Mouse (Mus musculus) CH12.LX (cell line): Measurements from ENCODE around the gene Cacna1i. TPM values are rescaled to one million over a fixed set of nuclear protein-coding genes. Genes with fewer than 3 reads are reported as not detected.

Source experiments
- DNase-seq: peaks from one replicate; pipeline ENCODE4 v3.0.0-alpha.2; 2013; ENCODE audit errors: extremely low read depth
- H3K27ac ChIP-seq: 2 replicates; pipeline ENCODE4 v1.5.1; 2012; ENCODE audit warnings: low read depth, mild to moderate bottlenecking, control low read depth, moderate library complexity; ENCODE audit not compliant: insufficient read depth
- H3K27me3 ChIP-seq: replicated peaks from 2 replicates; pipeline ENCODE3; 2012; ENCODE audit warnings: inconsistent platforms
- H3K36me3 ChIP-seq, 2 experiments: replicated peaks in 1 of 2; 2 replicates each; pipeline versions ENCODE3 to v1.6.1; 2012; ENCODE audit warnings: inconsistent platforms in 1 of 2, low read length in 1 of 2, mild to moderate bottlenecking in 1 of 2, mixed read lengths in 1 of 2, moderate library complexity in 1 of 2; ENCODE audit not compliant: control insufficient read depth in 1 of 2, insufficient read depth in 1 of 2
- H3K4me1 ChIP-seq, 2 experiments: 2 replicates each; pipeline ENCODE4 v1.6.1; 2012; ENCODE audit warnings: inconsistent platforms in 1 of 2, moderate library complexity in 1 of 2; ENCODE audit not compliant: insufficient read depth in 2 of 2, control insufficient read depth in 1 of 2
- H3K4me2 ChIP-seq: 2 replicates; pipeline ENCODE4 v1.6.1; 2012; ENCODE audit warnings: low read depth, mild to moderate bottlenecking, control low read depth; ENCODE audit not compliant: poor library complexity, insufficient read depth, severe bottlenecking
- H3K4me3 ChIP-seq, 3 experiments: fragments of 150-350 bp in 1 of 3; sonication (generic) in 1 of 3; replicated peaks in 1 of 3; 2 replicates each; pipeline versions ENCODE3 to v1.5.1; 2011 to 2012; ENCODE audit warnings: low read depth in 2 of 3, low read length in 2 of 3, mild to moderate bottlenecking in 2 of 3, moderate library complexity in 2 of 3, control low read depth in 1 of 3, improper control_type of control experiment in 1 of 3, inconsistent platforms in 1 of 3, mixed read lengths in 1 of 3; ENCODE audit not compliant: poor library complexity in 1 of 3
- H3K79me2 ChIP-seq: replicated peaks from 2 replicates; pipeline ENCODE4 v1.6.1; 2012; ENCODE audit warnings: mild to moderate bottlenecking, moderate library complexity; ENCODE audit not compliant: control insufficient read depth, poor library complexity, insufficient read depth, severe bottlenecking; ENCODE audit errors: extremely low read depth
- H3K9ac ChIP-seq: 2 replicates; pipeline ENCODE4 v1.6.1; 2012; ENCODE audit warnings: low read depth, mild to moderate bottlenecking, control low read depth, moderate library complexity; ENCODE audit not compliant: insufficient read depth
- H3K9me3 ChIP-seq: replicated peaks from 2 replicates; pipeline ENCODE3; 2012; ENCODE audit warnings: low read length, inconsistent platforms, mixed read lengths
- BHLHE40 ChIP-seq: IDR thresholded peaks from 2 replicates; pipeline ENCODE4 v1.6.1; 2011; ENCODE audit warnings: mild to moderate bottlenecking, low read depth, low read length, improper control_type of control experiment
- CHD1 ChIP-seq: IDR thresholded peaks from 2 replicates; pipeline ENCODE4 v1.6.1; 2012; ENCODE audit warnings: low read depth, low read length, improper control_type of control experiment, inconsistent platforms
- CHD2 ChIP-seq: IDR thresholded peaks from 2 replicates; pipeline ENCODE4 v1.6.1; 2011; ENCODE audit warnings: low read length, improper control_type of control experiment
- GABPA ChIP-seq: IDR thresholded peaks from 2 replicates; pipeline ENCODE4 v1.6.1; 2012; ENCODE audit warnings: low read depth, low read length, improper control_type of control experiment, inconsistent platforms; ENCODE audit not compliant: insufficient replicate concordance
- KAT2A ChIP-seq: IDR thresholded peaks from 2 replicates; pipeline ENCODE4 v1.6.1; 2012; ENCODE audit warnings: low read length, improper control_type of control experiment, inconsistent platforms; ENCODE audit not compliant: insufficient replicate concordance
- MAZ ChIP-seq: IDR thresholded peaks from 2 replicates; pipeline ENCODE4 v1.6.1; 2012; ENCODE audit warnings: low read depth, mild to moderate bottlenecking, inconsistent platforms, low read length, improper control_type of control experiment, moderate library complexity
- MXI1 ChIP-seq: IDR thresholded peaks from 2 replicates; pipeline ENCODE4 v1.6.1; 2011; ENCODE audit warnings: mild to moderate bottlenecking, low read depth, low read length, improper control_type of control experiment
- MYC ChIP-seq: IDR thresholded peaks from 2 replicates; pipeline ENCODE4 v1.6.1; 2011; ENCODE audit warnings: low read depth, mild to moderate bottlenecking, improper control_type of control experiment, low read length
- POLR2A ChIP-seq: IDR thresholded peaks from 2 replicates; pipeline ENCODE4 v1.6.1; 2011; ENCODE audit warnings: low read depth, mild to moderate bottlenecking, improper control_type of control experiment, low read length
- SIN3A ChIP-seq: IDR thresholded peaks from 2 replicates; pipeline ENCODE4 v1.6.1; 2012; ENCODE audit warnings: low read length, improper control_type of control experiment, inconsistent platforms
- SMC3 ChIP-seq: IDR thresholded peaks from 2 replicates; pipeline ENCODE4 v1.6.1; 2011; ENCODE audit warnings: low read depth, low read length, improper control_type of control experiment
- USF2 ChIP-seq: conservative IDR thresholded peaks from 2 replicates; pipeline ENCODE4 v1.6.1; 2011; ENCODE audit warnings: low read depth, low read length, improper control_type of control experiment
- ZMIZ1 ChIP-seq: IDR thresholded peaks from 2 replicates; pipeline ENCODE4 v1.6.1; 2012; ENCODE audit warnings: low read depth, mild to moderate bottlenecking, inconsistent platforms, low read length, improper control_type of control experiment
- dilution Hi-C: fragments of 300-500 bp; cut with MboI; formaldehyde crosslinking; loops from 2 replicates; pipeline ENCODE4 v1.14.3; 2020; ENCODE audit warnings: low sequenced_read_pairs; ENCODE audit not compliant: extremely low pct_unique_long_range_greater_than_20kb, extremely low pct_ligation_motif_present
- in situ Hi-C: fragments of 300-500 bp; cut with MboI; formaldehyde crosslinking; loops from 3 replicates; pipeline ENCODE4 v1.14.3; 2019; ENCODE audit warnings: low sequenced_read_pairs, low pct_ligation_motif_present, low pct_unique_long_range_greater_than_20kb, mixed read lengths
- polyA plus RNA-seq: library from polyadenylated mRNA; unstranded; fragments of >175 nt; gene quantifications from 2 replicates; pipeline ENCODE4 v1.2.1, GENCODE M21; 2012; ENCODE audit warnings: low read depth; ENCODE audit not compliant: insufficient read length
- total RNA-seq, 2 experiments: library from RNA; depleted of rRNA; stranded (reverse); fragments of 300-350 nt in 1 of 2; fragments of >200 nt in 1 of 2; gene quantifications; 2 replicates each; pipeline ENCODE4 v1.2.3; 2012 to 2014

The Cacna1i gene
- total and polyA plus RNA-seq, 3 experiments, result under 0.01 TPM; not detected in 2

GRCm38 (mm10) chr15:80256656-80257601 is 30.1 kb upstream of the Cacna1i start:
- H3K4me1 ChIP-seq, result peaks cover 12 to 34% of the 10 kb centered on the region in 2 experiments
- dilution Hi-C loops, result no loop called here
- H3K4me3 ChIP-seq, result peak overlapping the region; percentile 92 to 96 (median 94)
- TF ChIP-seq CHD1 (peak; percentile 71; the same call in 1 of the 2 replicates), USF2 (0 out of 2 replicates have a peak, but pooled peaks have one; percentile 6), KAT2A (no peak), ZMIZ1 (0 out of 2 replicates have a peak, but pooled peaks have one; percentile 30), SMC3 (no peak)
- no peaks in the 10 kb centered on the region for H3K9me3 ChIP-seq
- peaks cover 50 to 70% of the 10 kb centered on the region in 2 experiments for H3K36me3 ChIP-seq
- peak overlapping the region; percentile 71; the same call in 1 of the 2 replicates for H3K27ac ChIP-seq
- in situ Hi-C loops, result loop anchor here (5.0 to 25.0 kb wide), 2 partner anchors 40 to 705 kb away; no protein-coding TSS in a partner anchor
- peaks cover 17% of the 10 kb centered on the region for H3K79me2 ChIP-seq
- no peaks in the 10 kb centered on the region for H3K27me3 ChIP-seq
- no peak for DNase-seq
- H3K4me2 ChIP-seq, result peak overlapping the region; percentile 94
- peak overlapping the region; percentile 96 for H3K9ac ChIP-seq

GRCm38 (mm10) chr15:80257602-80258239 is 29.3 kb upstream of the Cacna1i start:
- H3K4me1 ChIP-seq, result peaks cover 15 to 41% of the 10 kb centered on the region in 2 experiments
- peaks cover 23% of the 10 kb centered on the region for H3K79me2 ChIP-seq
- H3K4me3 ChIP-seq, result peak overlapping the region in 1 of 3 experiments; percentile 94
- in situ Hi-C loops (loop anchor here (5.0 to 25.0 kb wide), 2 partner anchors 40 to 705 kb away; no protein-coding TSS in a partner anchor), dilution Hi-C loops (no loop called here)
- H3K4me2 ChIP-seq, result peak overlapping the region; percentile 94; the same call in 1 of the 2 replicates
- peak overlapping the region; percentile 96; the same call in 1 of the 2 replicates for H3K9ac ChIP-seq
- H3K36me3 ChIP-seq, result peaks cover 47 to 74% of the 10 kb centered on the region in 2 experiments
- H3K27ac ChIP-seq, result peak overlapping the region; percentile 31; the same call in 1 of the 2 replicates
- no peaks in the 10 kb centered on the region for H3K27me3 ChIP-seq
- H3K9me3 ChIP-seq, result no peaks in the 10 kb centered on the region
- DNase-seq, result no peak
- TF ChIP-seq POLR2A (peak; percentile 60), MAZ (no peak), MXI1 (peak; percentile 30; the same call in 1 of the 2 replicates), CHD1 (no peak), MYC (no peak), BHLHE40 (no peak), SIN3A (peak; percentile 32; the same call in 1 of the 2 replicates), CHD2 (peak; percentile 51; the same call in 1 of the 2 replicates), ZMIZ1 (peak; percentile 82; the same call in 1 of the 2 replicates), GABPA (no peak)
